Mouse (Mus musculus) adipose tissue, adult 10 weeks (tissue): ENCODE results near the gene Rhoa. TPM values are rescaled to one million over a fixed set of nuclear protein-coding genes. Genes with fewer than 3 reads are reported as not detected.

Experiments
- polyA plus RNA-seq: library from polyadenylated mRNA; stranded (reverse); fragments of 350-450 nt; fragmentation: Illumina TruSeq; extraction: RNeasy Lipid Tissue Mini Kit (QIAGEN cat#74804); gene quantifications from one replicate; pipeline ENCODE4 v1.2.3, GENCODE M21; 2014; ENCODE audit warnings: low read depth, low replicate concordance

Rhoa gene
- 287 TPM for polyA plus RNA-seq

GRCm38 (mm10) chr9:108305629-108306520 lies at the start of gene Rhoa, which contains the start of gene Tcta:
Gene Rhoa, plus strand, starts transcription at chr9:108306129.
Gene Tcta, minus strand, starts transcription at chr9:108306160.

DNA sequence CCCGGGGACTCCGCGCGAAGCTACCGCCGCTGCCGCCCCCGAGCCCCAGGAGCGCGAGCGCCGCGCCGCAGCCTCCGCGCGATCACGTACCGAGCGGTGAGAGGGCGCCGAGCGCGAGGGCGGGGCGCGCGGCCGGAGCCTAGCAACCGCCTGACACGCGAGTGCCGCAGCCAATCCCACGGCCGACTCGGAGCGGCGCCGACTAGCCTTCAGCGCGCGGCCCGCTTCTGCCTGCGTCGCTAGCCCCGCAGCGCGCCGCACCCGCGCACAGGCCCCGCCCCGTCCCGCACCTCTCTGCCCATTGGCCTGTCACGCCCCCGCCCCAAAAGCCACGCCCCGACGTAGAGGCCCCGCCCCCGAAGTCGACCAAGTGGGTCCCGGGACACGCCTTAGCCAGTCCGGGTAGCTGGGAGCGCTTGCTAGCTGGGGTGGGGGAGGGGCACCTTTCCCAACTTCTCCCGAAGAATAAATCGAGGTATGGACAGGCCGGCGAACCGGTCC lies 42.2 kb upstream of the Rhoa start, which contains the start of gene Dag1:
TSS of gene Dag1 (minus strand) at position 269 of the 501 bp plus-strand sequence.

GRCm38 (mm10) chr9:108290016-108290750 lies 15.7 kb upstream of the Rhoa start, which contains the start of gene Nicn1:
Gene Nicn1, plus strand, starts transcription at chr9:108290429.

DNA sequence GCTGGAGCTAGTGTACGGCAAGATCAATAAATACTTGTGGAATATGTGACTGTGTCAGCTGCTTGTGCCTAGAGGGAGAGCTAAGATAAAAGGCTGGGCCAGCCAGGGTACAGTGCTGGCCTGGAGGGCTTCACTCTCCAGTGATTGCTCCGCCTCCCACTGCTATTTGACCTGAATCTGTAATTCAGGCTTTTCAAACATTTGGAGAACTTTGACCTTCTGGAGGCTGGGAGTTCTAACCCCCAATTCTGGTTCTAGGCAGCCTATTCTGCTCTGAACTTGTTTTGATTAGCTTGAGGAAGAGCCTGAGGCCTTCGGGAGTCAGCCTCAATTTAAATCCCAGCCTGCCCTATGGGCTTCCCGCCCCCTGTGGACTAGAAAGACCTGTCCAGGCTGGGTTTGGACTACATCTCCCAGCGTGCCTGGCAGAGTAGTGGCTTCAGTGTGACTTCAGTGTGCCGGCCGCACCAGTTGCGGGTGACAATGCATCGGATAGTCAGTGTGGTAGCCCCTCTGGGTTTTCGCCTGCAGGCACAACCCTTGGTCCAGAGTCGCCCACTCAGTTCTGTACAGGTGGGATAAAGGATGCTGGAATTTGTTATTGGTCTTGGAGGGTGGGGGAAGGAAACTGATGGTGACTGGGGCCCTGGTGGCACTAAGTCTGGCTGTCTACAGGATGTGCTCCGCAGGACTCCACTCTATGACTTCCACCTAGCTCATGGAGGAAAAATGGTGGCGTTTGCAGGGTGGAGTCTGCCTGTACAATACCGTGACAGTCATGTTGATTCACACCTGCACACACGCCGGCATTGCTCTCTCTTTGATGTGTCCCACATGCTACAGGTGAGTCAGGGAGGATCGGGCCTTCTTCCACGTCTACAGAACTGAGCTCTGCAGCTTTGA lies 9.2 kb upstream of the Rhoa start, which contains the start of gene Amt:
TSS of gene Amt (plus strand) at position 401 of the 903 bp plus-strand sequence.

DNA sequence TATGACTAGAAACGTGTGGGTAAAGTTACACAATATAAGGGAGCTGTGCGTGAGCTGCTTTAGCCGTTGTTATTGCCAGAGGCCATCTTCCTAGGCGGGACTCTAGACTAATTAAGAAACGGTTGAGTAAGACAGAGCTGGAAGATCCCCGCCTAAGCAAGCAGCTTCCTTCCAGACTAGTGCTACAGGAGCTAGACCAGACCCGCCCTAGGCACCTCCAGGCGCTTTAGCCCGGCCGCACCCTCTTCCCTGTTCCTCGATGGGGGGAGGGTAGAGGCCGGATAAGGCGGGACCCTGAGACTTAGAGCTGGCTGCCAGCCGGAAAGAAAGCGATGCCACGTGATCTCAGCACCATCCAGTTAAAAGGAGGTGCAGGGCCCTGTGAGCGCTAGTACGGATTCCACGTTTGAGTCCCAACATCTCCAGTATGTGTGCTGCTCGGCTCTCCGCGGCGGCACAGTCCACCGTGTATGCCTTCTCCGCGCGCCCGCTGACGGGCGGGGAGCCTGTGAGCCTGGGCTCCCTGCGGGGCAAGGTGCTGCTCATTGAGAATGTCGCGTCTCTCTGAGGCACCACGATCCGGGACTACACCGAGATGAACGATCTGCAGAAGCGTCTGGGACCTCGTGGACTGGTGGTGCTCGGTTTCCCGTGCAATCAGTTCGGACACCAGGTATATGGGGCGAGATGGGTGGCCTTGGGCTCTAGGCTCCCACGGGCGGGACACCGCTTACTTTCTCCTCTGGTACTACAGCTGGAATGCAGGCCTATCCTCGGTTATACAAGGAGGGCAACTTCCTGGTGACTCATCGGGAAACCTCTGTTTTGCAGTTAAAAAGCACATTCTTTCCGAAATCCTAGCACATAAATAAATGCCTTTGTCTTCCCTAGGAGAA lies 33.2 kb downstream of the Rhoa start, which contains the start of gene Gpx1:
TSS of gene Gpx1 (plus strand) at position 18 of the 896 bp plus-strand sequence.

GRCm38 (mm10) chr9:108347540-108348289 lies 41.8 kb downstream of the Rhoa start, which contains the start of gene Usp4:
Gene Usp4, plus strand, starts transcription at chr9:108347853.

Other genes starting within 250 kb of the Rhoa start
- 0.15 TPM for gene Mst1, start 225.7 kb upstream of the Rhoa start, polyA plus RNA-seq
- 44.0 TPM for gene Rnf123, start 222.8 kb upstream of the Rhoa start, polyA plus RNA-seq
- 51.9 TPM for gene Apeh, start 211.5 kb upstream of the Rhoa start, polyA plus RNA-seq
- gene Bsn, start 115.7 kb upstream of the Rhoa start, polyA plus RNA-seq = 1.1 TPM
- 101 TPM for gene Dag1, start 42.2 kb upstream of the Rhoa start, polyA plus RNA-seq
- gene Nicn1, start 15.7 kb upstream of the Rhoa start, polyA plus RNA-seq = 30.2 TPM
- gene Amt, start 9.3 kb upstream of the Rhoa start, polyA plus RNA-seq = 35.7 TPM
- gene Tcta, start within 50 bp of the Rhoa start, polyA plus RNA-seq = 60.6 TPM
- 621 TPM for gene Gpx1, start 32.8 kb downstream of the Rhoa start, polyA plus RNA-seq
- gene Usp4, start 41.7 kb downstream of the Rhoa start, polyA plus RNA-seq = 60.8 TPM
- 2.5 TPM for gene 1700102P08Rik, start 86.7 kb downstream of the Rhoa start, polyA plus RNA-seq
- gene Ccdc36, start 122.4 kb downstream of the Rhoa start, polyA plus RNA-seq = 0.40 TPM
- gene BC048562, start 130.4 kb downstream of the Rhoa start, polyA plus RNA-seq = 1.6 TPM
- 20.1 TPM for gene Ccdc71, start 154.4 kb downstream of the Rhoa start, polyA plus RNA-seq
- 61.8 TPM for gene Klhdc8b, start 155.5 kb downstream of the Rhoa start, polyA plus RNA-seq
- 122 TPM for gene Lamb2, start 173.6 kb downstream of the Rhoa start, polyA plus RNA-seq
- 99.3 TPM for gene Usp19, start 184.5 kb downstream of the Rhoa start, polyA plus RNA-seq
- gene Qars, start 201.6 kb downstream of the Rhoa start, polyA plus RNA-seq = 126 TPM
- 68.9 TPM for gene Qrich1, start 210.7 kb downstream of the Rhoa start, polyA plus RNA-seq